Mouse (Mus musculus) CH12.LX (cell line): ENCODE measurements around the gene Frs3. TPM values are rescaled to one million over a fixed set of nuclear protein-coding genes. Genes with fewer than 3 reads are reported as not detected.

ENCODE experiments used
- DNase-seq: peaks from one replicate; pipeline ENCODE4 v3.0.0-alpha.2; 2013; ENCODE audit errors: extremely low read depth
- H3K27ac ChIP-seq: 2 replicates; pipeline ENCODE4 v1.5.1; 2012; ENCODE audit warnings: low read depth, mild to moderate bottlenecking, control low read depth, moderate library complexity; ENCODE audit not compliant: insufficient read depth
- H3K27me3 ChIP-seq: replicated peaks from 2 replicates; pipeline ENCODE3; 2012; ENCODE audit warnings: inconsistent platforms
- H3K36me3 ChIP-seq, 2 experiments: replicated peaks in 1 of 2; 2 replicates each; pipeline versions ENCODE3 to v1.6.1; 2012; ENCODE audit warnings: inconsistent platforms in 1 of 2, low read length in 1 of 2, mild to moderate bottlenecking in 1 of 2, mixed read lengths in 1 of 2, moderate library complexity in 1 of 2; ENCODE audit not compliant: control insufficient read depth in 1 of 2, insufficient read depth in 1 of 2
- H3K4me1 ChIP-seq, 2 experiments: 2 replicates each; pipeline ENCODE4 v1.6.1; 2012; ENCODE audit warnings: inconsistent platforms in 1 of 2, moderate library complexity in 1 of 2; ENCODE audit not compliant: insufficient read depth in 2 of 2, control insufficient read depth in 1 of 2
- H3K4me2 ChIP-seq: 2 replicates; pipeline ENCODE4 v1.6.1; 2012; ENCODE audit warnings: low read depth, mild to moderate bottlenecking, control low read depth; ENCODE audit not compliant: poor library complexity, insufficient read depth, severe bottlenecking
- H3K4me3 ChIP-seq, 3 experiments: fragments of 150-350 bp in 1 of 3; sonication (generic) in 1 of 3; replicated peaks in 1 of 3; 2 replicates each; pipeline versions ENCODE3 to v1.5.1; 2011 to 2012; ENCODE audit warnings: low read depth in 2 of 3, low read length in 2 of 3, mild to moderate bottlenecking in 2 of 3, moderate library complexity in 2 of 3, control low read depth in 1 of 3, improper control_type of control experiment in 1 of 3, inconsistent platforms in 1 of 3, mixed read lengths in 1 of 3; ENCODE audit not compliant: poor library complexity in 1 of 3
- H3K79me2 ChIP-seq: replicated peaks from 2 replicates; pipeline ENCODE4 v1.6.1; 2012; ENCODE audit warnings: mild to moderate bottlenecking, moderate library complexity; ENCODE audit not compliant: control insufficient read depth, poor library complexity, insufficient read depth, severe bottlenecking; ENCODE audit errors: extremely low read depth
- H3K9ac ChIP-seq: 2 replicates; pipeline ENCODE4 v1.6.1; 2012; ENCODE audit warnings: low read depth, mild to moderate bottlenecking, control low read depth, moderate library complexity; ENCODE audit not compliant: insufficient read depth
- H3K9me3 ChIP-seq: replicated peaks from 2 replicates; pipeline ENCODE3; 2012; ENCODE audit warnings: low read length, inconsistent platforms, mixed read lengths
- BHLHE40 ChIP-seq: IDR thresholded peaks from 2 replicates; pipeline ENCODE4 v1.6.1; 2011; ENCODE audit warnings: mild to moderate bottlenecking, low read depth, low read length, improper control_type of control experiment
- CHD1 ChIP-seq: IDR thresholded peaks from 2 replicates; pipeline ENCODE4 v1.6.1; 2012; ENCODE audit warnings: low read depth, low read length, improper control_type of control experiment, inconsistent platforms
- CHD2 ChIP-seq: IDR thresholded peaks from 2 replicates; pipeline ENCODE4 v1.6.1; 2011; ENCODE audit warnings: low read length, improper control_type of control experiment
- CTCF ChIP-seq, 2 experiments: IDR thresholded peaks in 1 of 2; conservative IDR thresholded peaks in 1 of 2; 2 replicates each; pipeline ENCODE4 v1.5.1; 2011 to 2012; ENCODE audit warnings: low read depth in 2 of 2, low read length in 2 of 2, improper control_type of control experiment in 1 of 2, inconsistent platforms in 1 of 2, mild to moderate bottlenecking in 1 of 2, moderate library complexity in 1 of 2
- E2F4 ChIP-seq: IDR thresholded peaks from 2 replicates; pipeline ENCODE4 v1.6.1; 2011; ENCODE audit warnings: low read depth, low read length, improper control_type of control experiment; ENCODE audit not compliant: insufficient replicate concordance
- ETS1 ChIP-seq: conservative IDR thresholded peaks from 2 replicates; pipeline ENCODE4 v1.6.1; 2012; ENCODE audit warnings: low read depth, mild to moderate bottlenecking, inconsistent platforms, low read length, improper control_type of control experiment, moderate library complexity
- GABPA ChIP-seq: IDR thresholded peaks from 2 replicates; pipeline ENCODE4 v1.6.1; 2012; ENCODE audit warnings: low read depth, low read length, improper control_type of control experiment, inconsistent platforms; ENCODE audit not compliant: insufficient replicate concordance
- IRF4 ChIP-seq: IDR thresholded peaks from 2 replicates; pipeline ENCODE4 v1.6.1; 2014; ENCODE audit warnings: low read depth, mild to moderate bottlenecking, inconsistent platforms, low read length, improper control_type of control experiment
- KAT2A ChIP-seq: IDR thresholded peaks from 2 replicates; pipeline ENCODE4 v1.6.1; 2012; ENCODE audit warnings: low read length, improper control_type of control experiment, inconsistent platforms; ENCODE audit not compliant: insufficient replicate concordance
- MAFK ChIP-seq: IDR thresholded peaks from 2 replicates; pipeline ENCODE4 v1.6.1; 2011; ENCODE audit warnings: low read length, improper control_type of control experiment; ENCODE audit not compliant: insufficient replicate concordance
- MAZ ChIP-seq: IDR thresholded peaks from 2 replicates; pipeline ENCODE4 v1.6.1; 2012; ENCODE audit warnings: low read depth, mild to moderate bottlenecking, inconsistent platforms, low read length, improper control_type of control experiment, moderate library complexity
- MXI1 ChIP-seq: IDR thresholded peaks from 2 replicates; pipeline ENCODE4 v1.6.1; 2011; ENCODE audit warnings: mild to moderate bottlenecking, low read depth, low read length, improper control_type of control experiment
- NRF1 ChIP-seq: IDR thresholded peaks from 2 replicates; pipeline ENCODE4 v1.6.1; 2014; ENCODE audit warnings: low read depth, mild to moderate bottlenecking, inconsistent platforms, low read length, improper control_type of control experiment, moderate library complexity
- RCOR1 ChIP-seq: conservative IDR thresholded peaks from 2 replicates; pipeline ENCODE4 v1.6.1; 2012; ENCODE audit warnings: low read depth, mild to moderate bottlenecking, inconsistent platforms, low read length, improper control_type of control experiment
- SIN3A ChIP-seq: IDR thresholded peaks from 2 replicates; pipeline ENCODE4 v1.6.1; 2012; ENCODE audit warnings: low read length, improper control_type of control experiment, inconsistent platforms
- TCF12 ChIP-seq: IDR thresholded peaks from 2 replicates; pipeline ENCODE4 v1.6.1; 2014; ENCODE audit warnings: low read depth, mild to moderate bottlenecking, inconsistent platforms, low read length, improper control_type of control experiment
- UBTF ChIP-seq: IDR thresholded peaks from 2 replicates; pipeline ENCODE4 v1.6.1; 2012; ENCODE audit warnings: low read depth, mild to moderate bottlenecking, inconsistent platforms, low read length, improper control_type of control experiment, moderate library complexity
- USF1 ChIP-seq: IDR thresholded peaks from 2 replicates; pipeline ENCODE4 v1.6.1; 2014; ENCODE audit warnings: low read depth, mild to moderate bottlenecking, inconsistent platforms, low read length, improper control_type of control experiment
- ZC3H11A ChIP-seq: IDR thresholded peaks from 2 replicates; pipeline ENCODE4 v1.6.1; 2012; ENCODE audit warnings: low read depth, mild to moderate bottlenecking, inconsistent platforms, low read length, improper control_type of control experiment
- ZMIZ1 ChIP-seq: IDR thresholded peaks from 2 replicates; pipeline ENCODE4 v1.6.1; 2012; ENCODE audit warnings: low read depth, mild to moderate bottlenecking, inconsistent platforms, low read length, improper control_type of control experiment
- dilution Hi-C: fragments of 300-500 bp; cut with MboI; formaldehyde crosslinking; loops from 2 replicates; pipeline ENCODE4 v1.14.3; 2020; ENCODE audit warnings: low sequenced_read_pairs; ENCODE audit not compliant: extremely low pct_unique_long_range_greater_than_20kb, extremely low pct_ligation_motif_present
- in situ Hi-C: fragments of 300-500 bp; cut with MboI; formaldehyde crosslinking; loops from 3 replicates; pipeline ENCODE4 v1.14.3; 2019; ENCODE audit warnings: low sequenced_read_pairs, low pct_ligation_motif_present, low pct_unique_long_range_greater_than_20kb, mixed read lengths
- polyA plus RNA-seq: library from polyadenylated mRNA; unstranded; fragments of >175 nt; gene quantifications from 2 replicates; pipeline ENCODE4 v1.2.1, GENCODE M21; 2012; ENCODE audit warnings: low read depth; ENCODE audit not compliant: insufficient read length
- total RNA-seq, 2 experiments: library from RNA; depleted of rRNA; stranded (reverse); fragments of 300-350 nt in 1 of 2; fragments of >200 nt in 1 of 2; gene quantifications; 2 replicates each; pipeline ENCODE4 v1.2.3; 2012 to 2014

Gene Frs3
- total and polyA plus RNA-seq, 3 experiments: 0.54 to 2.9 (median 0.67) TPM

- DNase-seq: no peak
- no peak overlapping the region for H3K4me2 ChIP-seq
- TF ChIP-seq BHLHE40 (no peak), NRF1 (no peak), ZC3H11A (no peak), CHD2 (no peak), E2F4 (no peak)
- no peaks in the 10 kb centered on the region for H3K9me3 ChIP-seq
- peaks cover 7 to 10% of the 10 kb centered on the region in 2 experiments; a peak in 3 of 4 replicates for H3K4me1 ChIP-seq
- H3K9ac ChIP-seq: no peak overlapping the region
- no peaks in the 10 kb centered on the region for H3K36me3 ChIP-seq
- H3K4me3 ChIP-seq: no peak overlapping the region
- H3K79me2 ChIP-seq: no peaks in the 10 kb centered on the region
- in situ Hi-C loops (no loop called here), dilution Hi-C loops (no loop called here)
- no peak overlapping the region for H3K27ac ChIP-seq
- peaks cover 53% of the 10 kb centered on the region for H3K27me3 ChIP-seq
These were observed 23.1 kb downstream of the Frs3 start for GRCm38 (mm10) chr17:47711883-47712282.

- H3K9ac ChIP-seq: no peak overlapping the region
- dilution Hi-C loops (no loop called here), in situ Hi-C loops (no loop called here)
- no peak overlapping the region for H3K4me3 ChIP-seq
- no peak overlapping the region for H3K27ac ChIP-seq
- H3K9me3 ChIP-seq: no peaks in the 10 kb centered on the region
- peaks cover 7 to 10% of the 10 kb centered on the region in 2 experiments; a peak in 3 of 4 replicates for H3K4me1 ChIP-seq
- no peak for DNase-seq
- H3K79me2 ChIP-seq: no peaks in the 10 kb centered on the region
- TF ChIP-seq UBTF (no peak), MAFK (no peak), GABPA (no peak), USF1 (no peak), MXI1 (no peak), CHD1 (no peak), CTCF (conservative IDR thresholded peaks at IDR 0.05 in 1 of 2, IDR thresholded peaks at IDR 0.05 in 1 of 2; ENCODE audit: low read depth in 2 of 2, low read length in 2 of 2) (no peak), MAZ (no peak), KAT2A (no peak), IRF4 (no peak), ZMIZ1 (no peak), RCOR1 (no peak), TCF12 (no peak), SIN3A (no peak), ETS1 (no peak)
- no peak overlapping the region for H3K4me2 ChIP-seq
- no peaks in the 10 kb centered on the region for H3K36me3 ChIP-seq
- H3K27me3 ChIP-seq: peaks cover 51% of the 10 kb centered on the region
These were observed 24.2 kb downstream of the Frs3 start for GRCm38 (mm10) chr17:47712889-47713571.
